Mouse (Mus musculus): ENCODE results near the gene Mink1.

The Mink1 gene

DNA sequence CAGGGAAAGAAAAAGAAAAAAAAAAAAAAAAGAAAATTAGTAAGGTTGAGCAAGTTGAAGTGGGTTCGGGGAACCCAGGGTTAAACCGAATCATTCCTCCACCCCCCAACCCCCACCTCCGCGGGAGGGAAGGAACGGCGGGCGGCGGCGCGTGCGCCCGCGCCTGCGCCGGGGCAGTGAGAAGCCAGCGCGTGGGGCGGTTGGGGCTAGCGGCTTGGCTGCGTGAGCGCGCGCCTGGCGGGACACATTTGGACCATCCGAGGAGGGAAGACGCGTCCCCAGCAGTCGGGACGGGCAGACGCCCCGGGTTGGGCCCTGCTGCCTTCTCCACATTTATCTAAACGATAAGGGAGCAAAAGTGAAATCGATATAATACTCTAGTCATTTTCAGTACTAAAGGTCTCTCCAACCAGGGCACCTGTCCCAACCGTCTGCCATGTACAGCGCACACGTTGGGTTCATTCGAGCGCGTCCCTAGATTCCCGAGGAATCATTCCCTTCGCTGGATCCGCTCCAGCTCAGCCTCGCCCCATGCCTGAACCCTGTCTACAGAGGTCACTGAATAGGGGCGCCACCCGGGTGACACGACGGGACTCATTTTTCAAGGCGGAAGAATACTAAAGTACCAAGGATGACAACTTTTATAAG is 92.4 kb downstream of the Mink1 start:
- DNase-seq, result peak; percentile 93

DNA sequence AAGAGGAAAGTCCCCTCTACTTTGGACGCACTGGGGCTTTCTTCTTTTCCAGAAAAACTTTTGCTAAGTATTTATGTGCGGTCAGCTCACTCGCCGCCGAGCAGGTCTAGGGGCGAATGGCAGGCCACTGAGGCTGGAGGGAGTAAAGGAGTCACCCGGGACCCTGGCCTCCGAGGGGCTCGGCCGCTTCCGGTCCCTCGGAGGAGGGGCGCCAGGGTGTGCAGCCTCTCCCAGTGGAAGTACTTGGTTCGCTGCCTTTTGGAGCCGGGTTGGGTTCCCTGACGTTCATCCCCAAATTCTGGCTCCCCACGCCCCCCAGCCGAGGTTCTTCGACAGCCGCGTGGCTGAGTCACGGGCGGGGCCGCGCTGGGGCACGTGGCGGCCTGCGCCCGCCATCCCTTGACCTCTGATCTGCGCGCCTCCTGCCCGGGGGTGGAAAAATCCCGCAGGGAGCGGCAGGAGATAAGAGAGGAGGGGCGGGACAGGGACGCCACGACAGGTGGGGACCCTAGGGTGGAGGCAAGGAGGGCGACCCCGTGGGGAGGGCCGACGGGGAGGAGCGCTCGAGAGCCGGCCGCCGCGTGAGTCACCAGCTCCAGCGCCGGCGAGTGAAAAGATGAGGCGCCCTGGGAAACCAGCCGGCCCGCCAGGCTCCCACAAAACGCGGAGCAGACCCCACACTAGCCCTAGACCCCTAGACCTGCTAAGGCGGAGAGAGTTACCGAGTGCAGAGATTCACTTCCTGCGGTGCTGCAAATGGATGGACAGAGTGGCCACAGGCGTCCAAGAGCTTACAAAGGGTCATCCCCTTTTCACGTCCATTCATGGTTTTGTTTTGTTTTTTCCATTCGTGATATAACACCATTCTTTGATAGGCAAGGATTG is 93.1 kb downstream of the Mink1 start:
- peak; percentile 77 for DNase-seq

DNA sequence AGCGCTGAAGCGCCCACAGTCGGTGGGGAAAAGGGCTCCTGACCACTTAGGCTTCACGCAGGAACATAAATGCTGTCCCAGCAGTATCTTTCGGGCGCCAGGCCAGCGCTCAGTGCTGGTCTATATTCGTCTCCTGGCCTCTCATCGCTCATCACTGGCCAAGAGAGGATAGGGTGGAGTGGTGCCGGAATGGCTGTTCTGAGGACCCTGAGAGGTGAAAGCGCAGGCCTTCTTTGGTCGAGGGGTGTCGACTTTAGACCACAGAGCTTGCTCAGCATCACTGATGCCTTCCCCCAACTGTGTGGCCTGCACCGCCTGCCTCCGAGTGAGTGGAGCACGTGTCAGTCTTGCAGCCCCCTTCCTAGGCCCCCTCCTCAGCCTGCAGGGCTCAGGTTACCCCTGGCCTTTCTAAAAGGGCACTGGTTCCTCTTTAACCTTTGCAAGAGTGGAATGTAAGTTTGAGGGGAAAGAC is 93.8 kb downstream of the Mink1 start:
- peak; percentile 76 for DNase-seq

DNA sequence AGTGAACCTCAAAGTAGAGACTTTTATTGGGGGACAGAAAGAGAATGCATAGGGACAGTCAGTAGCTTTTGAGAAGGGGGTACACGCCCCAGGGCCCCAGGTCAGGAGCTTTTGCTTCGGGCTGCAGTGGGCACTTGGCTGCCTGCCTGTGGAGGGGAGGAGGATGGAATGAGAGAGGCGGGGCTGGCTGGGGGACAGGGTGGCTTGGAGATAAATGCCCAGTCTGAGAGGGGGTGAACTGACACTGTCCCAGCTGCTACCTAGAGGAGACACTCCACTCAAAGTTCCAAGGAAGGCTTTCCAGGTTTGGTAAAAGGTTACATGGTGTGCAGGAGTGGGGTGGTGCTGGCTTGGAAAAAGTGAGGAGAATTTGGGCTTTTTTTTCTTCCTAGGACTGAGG is 94.3 kb downstream of the Mink1 start, which contains the start of gene Eno3:
TSS of gene Eno3 (plus strand) at position 239 of the 400 bp plus-strand sequence.
- peak; percentile 50 for DNase-seq

DNA sequence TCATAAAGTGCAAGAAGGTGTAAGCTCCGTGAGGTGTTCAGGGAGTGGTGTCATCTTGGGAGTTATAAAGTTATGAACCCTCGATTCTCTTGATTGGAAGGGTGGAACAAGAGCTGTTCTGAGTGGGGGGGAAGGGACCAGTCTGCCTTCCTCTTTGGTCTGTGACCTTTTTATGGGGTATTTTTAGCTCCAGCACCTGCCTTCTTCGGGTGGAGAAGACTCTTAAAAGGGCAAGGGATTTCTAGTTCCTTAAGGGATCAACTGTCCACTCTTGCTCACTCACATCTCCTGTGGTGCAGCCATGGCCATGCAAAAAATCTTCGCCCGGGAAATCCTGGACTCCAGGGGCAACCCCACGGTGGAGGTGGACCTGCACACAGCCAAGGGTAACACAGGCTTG is 94.9 kb downstream of the Mink1 start:
- no peak for DNase-seq

DNA sequence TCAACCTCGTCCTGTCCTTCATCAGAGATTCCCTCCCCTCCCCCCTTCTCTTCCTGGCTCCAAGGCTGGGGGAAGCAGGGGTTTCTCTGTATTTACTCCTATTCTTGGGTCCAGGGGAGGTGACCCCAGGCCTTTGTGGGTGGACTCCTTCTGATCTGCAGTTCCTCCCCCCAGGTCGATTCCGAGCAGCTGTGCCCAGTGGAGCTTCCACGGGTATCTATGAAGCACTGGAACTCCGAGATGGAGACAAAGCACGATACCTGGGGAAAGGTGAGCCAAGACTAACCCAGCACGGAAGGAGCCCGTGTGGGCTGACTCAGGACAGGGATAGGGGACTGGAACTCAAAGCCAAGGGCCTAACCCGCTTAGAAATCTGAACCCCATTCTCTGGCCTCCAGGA is 95.3 kb downstream of the Mink1 start:
- DNase-seq, result no peak

DNA sequence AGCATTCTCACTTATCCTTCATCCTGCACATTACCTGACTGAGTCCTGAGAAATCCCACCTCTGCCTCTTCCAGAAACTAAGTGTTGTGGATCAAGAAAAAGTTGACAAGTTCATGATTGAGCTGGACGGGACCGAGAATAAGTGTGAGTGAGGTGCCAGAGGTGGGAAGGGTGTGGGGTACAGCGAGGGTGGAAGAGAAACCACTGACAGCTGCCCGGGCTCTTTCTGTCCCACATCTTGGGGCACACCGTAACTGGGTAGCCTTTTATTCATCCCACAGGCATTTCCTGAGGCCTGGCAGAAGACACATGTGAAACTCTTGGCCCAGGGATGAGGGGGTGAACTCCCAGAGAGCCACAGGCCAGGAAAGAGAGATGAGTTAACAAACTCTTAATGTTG is 95.8 kb downstream of the Mink1 start:
- DNase-seq, result no peak

DNA sequence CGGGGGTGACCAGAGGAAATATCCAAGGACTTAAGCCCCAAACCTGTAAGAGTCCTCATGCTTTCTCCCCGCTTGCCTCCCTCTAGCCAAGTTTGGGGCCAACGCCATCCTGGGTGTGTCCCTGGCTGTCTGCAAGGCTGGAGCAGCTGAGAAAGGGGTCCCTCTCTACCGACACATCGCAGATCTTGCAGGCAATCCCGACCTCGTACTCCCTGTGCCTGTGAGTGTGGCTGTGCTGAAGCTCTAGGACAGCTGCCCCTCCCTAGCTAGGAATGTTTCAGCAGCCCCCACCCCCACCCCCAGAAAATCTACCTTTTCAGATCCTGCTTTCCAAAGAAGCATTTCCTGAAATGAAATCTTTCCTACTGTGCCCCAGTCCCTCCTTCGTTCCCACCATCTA is 96.3 kb downstream of the Mink1 start:
- no peak for DNase-seq

DNA sequence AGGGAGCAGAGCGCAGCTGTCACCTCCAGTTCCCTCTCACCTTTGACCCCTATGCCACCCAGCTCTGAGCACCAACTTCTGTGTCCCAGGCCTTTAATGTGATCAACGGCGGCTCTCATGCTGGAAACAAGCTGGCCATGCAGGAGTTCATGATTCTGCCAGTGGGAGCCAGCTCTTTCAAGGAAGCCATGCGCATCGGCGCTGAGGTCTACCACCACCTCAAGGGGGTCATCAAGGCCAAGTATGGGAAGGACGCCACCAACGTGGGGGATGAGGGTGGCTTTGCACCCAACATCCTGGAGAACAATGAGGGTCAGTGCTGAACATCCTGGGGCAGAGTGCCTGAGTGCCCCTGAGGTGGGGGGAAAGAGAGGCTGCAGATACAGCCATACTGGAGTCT is 97.9 kb downstream of the Mink1 start:
- DNase-seq, result no peak

DNA sequence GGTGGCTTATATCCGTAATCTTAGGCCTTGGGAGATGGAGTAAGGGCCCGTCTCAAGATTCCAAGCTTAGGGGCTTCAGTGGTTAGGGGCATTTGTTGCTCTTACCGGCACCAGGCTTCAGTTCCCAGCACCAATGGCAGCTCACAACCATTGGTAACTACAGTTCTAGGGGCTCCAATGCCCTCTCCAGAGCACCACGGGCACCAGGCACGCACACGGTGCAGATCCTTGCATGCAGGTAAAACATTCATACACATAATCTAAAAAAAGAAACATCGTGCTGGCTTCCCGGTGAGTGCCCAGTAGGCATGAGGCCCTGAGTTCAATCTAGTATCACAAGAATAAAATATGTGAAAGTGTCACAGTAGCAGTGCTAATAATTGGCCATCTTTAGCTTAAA is 100.4 kb downstream of the Mink1 start:
- no peak for DNase-seq

DNA sequence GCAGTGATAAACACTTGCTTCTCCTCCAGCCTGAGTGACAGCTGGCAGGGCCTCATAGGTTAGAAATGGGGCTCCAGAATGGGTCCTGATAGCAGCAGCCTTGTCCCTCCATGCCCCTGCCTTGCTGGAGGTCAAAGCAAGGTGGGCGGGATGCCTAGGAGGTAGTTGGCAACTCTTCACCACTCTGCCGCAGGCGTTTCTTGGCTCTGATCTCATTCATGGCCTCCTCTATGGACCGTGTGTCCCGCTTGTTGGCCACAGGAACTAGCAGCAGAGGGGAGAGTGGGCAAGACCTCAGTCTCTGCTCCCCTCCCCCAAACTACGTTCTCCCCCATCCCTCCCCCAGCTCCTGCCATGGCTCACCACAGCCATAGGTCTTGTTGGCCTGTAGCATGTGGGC is 101.3 kb downstream of the Mink1 start:
- DNase-seq, result no peak

Measured in kidney, postnatal 10 days (tissue).